Mouse (Mus musculus) heart, adult 9 months (tissue): ENCODE data around the gene Scpep1.
"Not testable (repeated sequence)": the region's sequence is repeated elsewhere in the genome, so short reads cannot be mapped to it uniquely, and the experiment has no call there.

ENCODE experiments used
- DNase-seq, 2 experiments: peaks; one replicate each; pipeline ENCODE4 v3.0.0; 2022; ENCODE audit warnings: low spot score in 2 of 2

The Scpep1 gene

DNA sequence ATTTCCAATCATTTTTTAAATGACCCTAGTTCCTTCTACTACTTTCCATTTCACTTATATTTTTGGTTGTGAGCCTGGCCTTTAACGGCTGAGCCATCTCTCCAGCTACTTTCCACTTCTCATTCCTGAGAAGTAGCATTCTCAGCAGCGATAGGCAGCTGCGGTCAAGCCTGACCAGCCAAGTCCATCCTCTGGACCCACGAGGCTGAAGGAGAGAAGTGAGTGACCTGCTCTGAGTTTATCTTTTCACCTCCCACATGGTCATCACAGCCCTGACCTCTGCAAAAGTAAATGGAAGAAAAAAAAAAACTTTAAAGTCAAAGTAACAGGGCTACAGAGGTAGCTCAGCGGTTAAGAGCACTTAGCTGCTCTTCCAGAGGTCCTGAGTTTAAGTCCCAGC lies 28.7 kb downstream of the Scpep1 start:
- DNase-seq: no peak

- DNase-seq: peak; percentile 43 to 68
Observed at GRCm38 (mm10) chr11:88909388-88910036, 45.8 kb downstream of the Scpep1 start.

DNA sequence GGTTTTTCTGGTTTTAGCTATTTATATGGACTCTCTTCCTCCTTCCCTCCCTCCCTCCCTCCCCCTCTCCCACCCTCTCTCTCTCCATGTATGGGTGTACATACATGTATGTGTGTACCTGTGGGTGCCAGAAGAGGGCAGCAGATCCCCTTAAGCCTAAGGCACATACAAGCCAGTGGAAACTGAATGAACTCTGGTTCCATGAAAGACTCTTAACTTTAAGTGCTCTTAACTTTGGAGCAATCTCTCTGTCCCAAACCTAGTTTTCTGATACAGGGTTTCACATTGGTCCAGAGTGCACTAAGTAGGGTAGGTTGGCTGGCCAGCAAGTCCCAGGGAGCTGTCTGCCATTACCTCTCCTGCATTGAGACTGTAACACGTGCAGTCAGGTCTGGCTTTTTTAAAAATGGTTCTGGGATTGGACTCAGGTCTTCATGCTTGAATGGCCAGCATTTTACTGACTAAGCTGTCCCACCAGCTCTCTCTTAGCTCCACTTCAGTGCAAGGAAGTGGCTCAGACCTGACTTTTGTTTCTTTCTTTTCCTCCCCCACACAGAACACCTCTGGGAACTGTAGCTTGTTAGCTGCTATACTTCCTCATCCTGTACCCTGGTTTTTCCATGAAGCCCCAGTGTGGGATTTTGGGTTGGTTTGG lies 46.6 kb downstream of the Scpep1 start:
- DNase-seq: peak; percentile 43 to 61

DNA sequence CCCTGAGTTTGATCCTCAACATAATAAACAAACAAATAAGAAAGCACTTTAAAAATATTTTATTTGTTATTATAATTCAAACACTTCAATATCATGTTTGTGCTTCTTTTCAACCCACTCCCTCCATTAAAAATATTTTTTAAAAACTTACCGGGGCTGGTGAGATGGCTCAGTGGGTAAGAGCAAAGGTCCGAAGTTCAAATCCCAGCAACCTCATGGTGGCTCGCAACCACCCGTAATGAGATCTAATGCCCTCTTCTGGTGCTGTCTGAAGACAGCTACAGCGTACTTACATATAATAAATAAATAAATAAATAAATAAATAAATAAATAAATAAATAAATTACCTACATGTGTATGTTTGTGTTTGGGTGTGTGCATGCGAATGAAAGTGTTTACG lies 47.4 kb downstream of the Scpep1 start:
- no peak for DNase-seq

- no peak for DNase-seq
Observed at GRCm38 (mm10) chr11:88905621-88906020, 49.6 kb downstream of the Scpep1 start.

DNA sequence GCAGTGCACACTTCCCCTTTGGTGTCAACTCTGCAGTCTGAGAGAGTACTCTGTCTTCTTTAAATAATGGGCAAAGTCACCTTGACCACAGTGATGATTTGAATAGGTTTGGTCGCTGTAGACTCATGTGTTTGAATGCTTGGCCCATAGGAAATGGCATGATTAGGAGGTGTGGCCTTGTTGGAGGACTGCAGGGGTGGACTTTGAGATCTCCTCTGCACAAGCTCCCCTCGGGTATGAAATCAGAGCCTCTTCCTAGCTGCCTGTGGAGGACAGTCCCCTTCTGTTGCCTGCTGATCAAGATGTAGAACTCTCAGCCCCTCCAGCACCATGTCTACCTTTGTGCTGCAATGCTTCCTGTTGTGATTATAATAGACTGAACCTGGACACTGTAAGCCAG lies 51.2 kb downstream of the Scpep1 start:
- no peak for DNase-seq

GRCm38 (mm10) chr11:88902762-88903161 lies 52.5 kb downstream of the Scpep1 start:
- no peak for DNase-seq

GRCm38 (mm10) chr11:88901341-88901802 lies 53.9 kb downstream of the Scpep1 start:
- peak; percentile 64 to 69 for DNase-seq

- DNase-seq: no peak
Observed at GRCm38 (mm10) chr11:88899561-88899960, 55.7 kb downstream of the Scpep1 start.

- no peak for DNase-seq
Observed at GRCm38 (mm10) chr11:88898380-88898763, 56.9 kb downstream of the Scpep1 start.

DNA sequence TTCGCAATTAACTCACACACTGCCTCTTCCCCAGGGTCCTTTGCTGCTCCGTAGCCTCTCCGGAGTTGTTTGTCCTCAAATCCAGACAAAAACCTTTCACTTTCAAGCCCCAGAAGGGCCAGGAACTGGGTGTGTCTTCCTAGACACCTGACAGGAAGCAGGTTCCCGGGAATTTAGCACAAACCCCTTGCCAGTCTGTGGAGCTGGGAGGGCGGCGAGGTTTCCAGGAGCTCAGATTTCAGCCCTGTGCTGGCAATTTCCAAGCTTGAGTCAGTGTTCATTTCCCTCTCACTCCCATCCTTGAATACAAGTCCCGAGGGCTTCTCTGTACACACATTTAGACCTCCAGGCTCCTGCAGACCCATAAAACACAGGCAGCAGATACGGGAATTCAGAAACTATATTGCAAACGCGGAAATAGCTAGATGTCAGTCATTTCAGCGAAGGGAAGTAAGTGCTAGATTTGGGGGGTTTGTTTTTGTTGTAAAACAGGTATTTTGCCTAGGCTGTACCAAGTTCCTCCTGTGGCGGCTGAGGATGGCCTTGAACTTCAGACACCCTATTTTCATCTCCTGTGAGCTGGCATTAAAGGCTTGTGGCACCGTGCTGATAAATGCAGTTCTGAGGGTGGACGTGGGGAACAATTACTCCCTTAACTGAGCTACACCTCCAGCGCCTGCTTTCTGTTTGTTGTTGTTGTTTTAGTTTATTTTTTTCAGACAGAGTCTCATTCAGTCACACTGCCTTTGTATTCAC lies 57.5 kb downstream of the Scpep1 start:
- peak; percentile 55 to 68 for DNase-seq

DNA sequence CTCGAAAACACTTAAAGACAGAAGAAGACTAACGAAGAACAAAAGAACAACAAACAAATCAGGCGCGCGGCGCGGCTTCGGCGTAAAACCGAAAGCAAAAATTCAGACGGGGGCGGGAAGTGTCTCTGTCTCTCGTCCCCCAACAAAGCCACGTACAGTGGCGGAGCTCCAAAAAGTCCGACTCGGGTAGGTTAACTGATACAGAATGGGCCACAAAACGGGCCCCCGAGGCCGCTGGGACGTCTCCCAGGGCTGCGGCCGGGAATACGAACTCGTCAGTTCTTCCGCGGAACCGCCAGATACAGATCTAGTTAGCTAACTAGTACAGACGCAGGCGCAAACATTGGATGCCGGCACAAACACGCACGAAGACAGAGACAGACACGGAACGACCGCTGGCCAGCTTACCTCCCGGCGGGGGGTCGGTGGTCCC lies 59.4 kb downstream of the Scpep1 start:
- peak; percentile 60 to 74 for DNase-seq

- peak in 1 of 2 experiments; percentile 32 for DNase-seq
Observed at GRCm38 (mm10) chr11:88895235-88895634, 60.0 kb downstream of the Scpep1 start.

- DNase-seq: peak in 1 of 2 experiments; percentile 31
Observed at GRCm38 (mm10) chr11:88894279-88894678, 61.0 kb downstream of the Scpep1 start.

- DNase-seq: not testable (repeated sequence)
Observed at GRCm38 (mm10) chr11:88893501-88893900, 61.8 kb downstream of the Scpep1 start.

GRCm38 (mm10) chr11:88892789-88893188 lies 62.5 kb downstream of the Scpep1 start:
- peak; percentile 32 to 49 for DNase-seq

DNA sequence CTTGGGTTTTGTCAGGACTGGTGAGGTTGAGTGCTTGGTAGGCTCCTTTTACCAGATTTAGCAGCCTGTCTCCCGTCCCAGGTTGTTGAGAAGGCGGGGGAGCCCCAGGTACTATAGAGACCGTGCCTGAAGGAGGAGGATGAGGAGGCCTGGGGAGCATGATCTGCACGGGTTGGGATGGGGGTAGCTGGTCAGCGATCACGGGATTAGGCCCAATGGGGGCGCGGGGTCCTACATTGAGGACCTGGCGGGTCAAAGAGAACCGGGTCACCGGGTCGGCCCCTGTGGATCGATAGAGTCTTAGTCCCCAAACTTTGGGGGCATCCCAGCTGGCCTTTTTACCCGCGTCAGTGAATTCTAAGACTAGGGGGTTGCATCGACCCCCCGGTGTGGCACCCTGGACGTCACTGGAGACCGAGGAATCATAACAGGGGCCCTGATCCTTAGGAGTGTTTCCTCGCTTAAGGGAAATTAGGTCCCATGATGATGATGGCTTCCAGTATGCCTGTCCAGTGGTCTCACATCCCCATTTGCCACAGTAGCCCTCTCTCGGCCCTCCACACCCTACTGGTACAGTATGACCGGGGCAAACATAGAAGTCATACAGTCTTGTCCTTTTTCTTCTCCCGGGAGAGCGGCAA lies 63.2 kb downstream of the Scpep1 start:
- DNase-seq: peak; percentile 56 to 65

DNA sequence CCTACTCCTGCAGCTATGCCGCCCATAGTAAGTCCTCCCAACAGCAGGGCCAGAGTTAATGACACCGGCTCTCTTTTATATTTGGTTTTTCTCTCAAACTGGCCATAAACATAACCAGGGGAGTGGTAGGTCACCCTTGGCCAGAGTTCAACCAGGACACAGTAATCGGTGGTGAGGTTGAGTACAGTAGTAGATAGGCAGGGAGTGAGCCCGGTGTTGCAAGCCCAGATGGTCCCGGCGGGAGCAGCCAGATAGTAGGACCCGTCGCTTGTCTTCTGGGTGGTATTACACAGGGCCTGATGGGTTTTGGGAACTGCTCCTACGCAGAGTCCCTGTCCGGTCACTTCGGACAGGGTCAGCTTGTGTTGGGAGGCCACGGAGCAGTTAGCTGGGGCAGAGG lies 63.8 kb downstream of the Scpep1 start:
- peak; percentile 46 for DNase-seq

DNA sequence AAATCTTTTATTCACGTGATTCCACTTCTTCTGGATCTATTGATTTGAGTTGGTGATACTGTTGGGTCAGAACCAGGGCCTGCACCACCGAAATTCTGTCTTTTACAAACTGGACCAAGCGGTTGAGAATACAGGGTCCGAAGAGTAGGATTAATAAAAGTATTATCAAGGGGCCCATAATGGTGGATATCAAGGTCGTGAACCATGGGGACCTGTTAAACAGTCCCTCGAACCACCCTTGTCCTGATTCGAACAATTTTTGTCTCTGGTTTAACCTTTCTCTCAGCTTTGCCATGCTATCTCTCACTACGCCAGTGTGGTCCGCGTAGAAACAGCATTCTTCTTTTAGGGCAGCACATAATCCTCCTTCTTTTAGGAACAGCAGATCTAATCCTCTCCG lies 64.4 kb downstream of the Scpep1 start:
- DNase-seq: peak in 1 of 2 experiments; percentile 32

- DNase-seq: no peak
Observed at GRCm38 (mm10) chr11:88888996-88889395, 66.3 kb downstream of the Scpep1 start.

DNA sequence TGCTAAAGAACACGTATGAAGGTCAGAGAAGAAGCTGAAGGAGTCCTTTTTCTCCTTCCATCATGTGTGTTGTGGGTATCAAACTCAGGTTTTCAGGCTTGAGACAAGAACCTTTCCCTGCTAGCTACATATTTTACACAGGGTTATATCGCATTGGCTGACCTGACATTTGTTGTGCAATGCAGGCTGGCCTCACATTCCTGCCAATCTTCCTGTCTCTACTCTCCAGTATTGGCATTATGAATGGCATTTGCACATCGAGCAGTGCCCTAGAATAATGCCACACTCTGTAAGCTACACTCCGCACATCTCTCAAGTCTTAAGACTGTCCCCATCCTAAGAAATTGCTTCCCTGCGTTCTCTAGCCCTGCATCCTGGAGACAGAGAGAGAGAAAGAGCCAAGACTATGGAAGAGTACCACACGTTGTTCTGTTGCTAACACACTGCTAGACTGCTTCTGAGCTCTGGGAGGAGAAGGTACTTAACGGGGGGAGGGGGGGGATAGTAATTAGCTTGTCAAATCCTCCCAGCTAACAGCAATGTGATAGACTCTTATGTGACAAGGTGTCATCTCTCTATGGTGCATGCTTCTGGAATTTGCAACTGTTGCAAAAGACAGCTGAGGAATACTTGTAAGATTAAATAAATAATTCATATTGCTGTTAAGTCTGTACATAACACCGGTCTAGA lies 70.7 kb downstream of the Scpep1 start:
- no peak for DNase-seq
